ENCODE assay signal across 8 mouse cellular contexts in genomic region chr4:136260491-136261180, GRCm38 (mm10). TPM values are rescaled to one million over a fixed set of nuclear protein-coding genes. Genes with fewer than 3 reads are reported as not detected.
A peak's percentile ranks its signal among the peaks of the same experiment; 100 is the strongest.
DNase-seq lines count a peak whose midpoint lies in the region; ATAC-seq lines count a peak whose summit lies in the region.

No protein-coding gene starts in this region.

- H3K4me1 ChIP-seq in embryonic facial prominence, embryonic 11.5 days (ENCODE audit: control insufficient read depth, insufficient read depth, low read length), result no peaks in the 10 kb centered on the region
- H3K4me1 ChIP-seq in heart, embryonic 11.5 days (ENCODE audit: control insufficient read depth, insufficient read depth, low read length), result peaks cover 5% of the 10 kb centered on the region; the same call in 1 of the 2 replicates
- peaks cover 6% of the 10 kb centered on the region; the same call in 1 of the 2 replicates for H3K4me1 ChIP-seq in lung, embryonic 16.5 days (replicated peaks; ENCODE audit: control insufficient read depth, insufficient read depth, low read length)

- no peak overlapping the region for H3K4me2 ChIP-seq in embryonic facial prominence, embryonic 11.5 days (ENCODE audit: low read depth, low read length)
- H3K4me2 ChIP-seq in heart, embryonic 11.5 days, result no peak overlapping the region
- no peak overlapping the region for H3K4me2 ChIP-seq in lung, embryonic 16.5 days (ENCODE audit: low read depth, low read length)

- DNase-seq in CD4-positive, CD25-positive, alpha-beta regulatory T cell, adult 2 months (ENCODE audit: low read depth, low spot score), result peak; percentile 90
- DNase-seq in adrenal gland, postnatal 25 days, result peak; percentile 86
- DNase-seq in embryonic facial prominence, embryonic 11.5 days (ENCODE audit: low spot score), result peak; percentile 83
- DNase-seq in kidney, postnatal 36 days, result peak; percentile 82 to 93
- peak; percentile 74 for DNase-seq in ovary, postnatal 36 days (ENCODE audit: low spot score)
- DNase-seq in thymus, postnatal 14 days, result peak; percentile 83

- H3K27ac ChIP-seq in embryonic facial prominence, embryonic 11.5 days (replicated peaks; ENCODE audit: low read depth, low read length), result no peak overlapping the region
- peak overlapping the region; percentile 72 for H3K27ac ChIP-seq in heart, embryonic 11.5 days (ENCODE audit: low read depth, low read length)
- peak overlapping the region; percentile 56 for H3K27ac ChIP-seq in lung, embryonic 16.5 days (ENCODE audit: low read length)

- no peaks in the 10 kb centered on the region for H3K27me3 ChIP-seq in embryonic facial prominence, embryonic 11.5 days (ENCODE audit: control insufficient read depth, insufficient read depth, low read length)
- no peaks in the 10 kb centered on the region for H3K27me3 ChIP-seq in heart, embryonic 11.5 days (ENCODE audit: control insufficient read depth, insufficient read depth, low read length)
- no peaks in the 10 kb centered on the region for H3K27me3 ChIP-seq in lung, embryonic 16.5 days (ENCODE audit: control insufficient read depth, insufficient read depth, low read depth, low read length)

- ATAC-seq in embryonic facial prominence, embryonic 11.5 days (replicated peaks; ENCODE audit: insufficient number of reproducible peaks, low FRiP score, low TSS enrichment, low read depth), result no peak; the same call in 1 of the 2 replicates
- no peak for ATAC-seq in heart, embryonic 11.5 days (replicated peaks; ENCODE audit: insufficient number of reproducible peaks, low FRiP score, low TSS enrichment)
- peak; percentile 91 for ATAC-seq in lung, embryonic 16.5 days (ENCODE audit: low read depth)

- H3K9ac ChIP-seq in embryonic facial prominence, embryonic 11.5 days (replicated peaks; ENCODE audit: low read length), result no peak overlapping the region
- 0 out of 2 replicates have a peak overlapping the region, but pooled peaks have one; percentile 24 for H3K9ac ChIP-seq in heart, embryonic 11.5 days (ENCODE audit: low read depth, low read length)
- peak overlapping the region; percentile 10; the same call in 1 of the 2 replicates for H3K9ac ChIP-seq in lung, embryonic 16.5 days (ENCODE audit: low read length)

- H3K36me3 ChIP-seq in embryonic facial prominence, embryonic 11.5 days (replicated peaks; ENCODE audit: control insufficient read depth, insufficient read depth, low read depth, low read length), result no peaks in the 10 kb centered on the region
- H3K36me3 ChIP-seq in heart, embryonic 11.5 days (ENCODE audit: control insufficient read depth, insufficient read depth, low read length), result no peaks in the 10 kb centered on the region
- H3K36me3 ChIP-seq in lung, embryonic 16.5 days (ENCODE audit: control insufficient read depth, insufficient read depth, low read length), result no peaks in the 10 kb centered on the region

- 48% methylated on average over 9 of the region's 10 CpGs for WGBS in embryonic facial prominence, embryonic 11.5 days
- WGBS in heart, embryonic 11.5 days (ENCODE audit: insufficient replicate concordance), result 41% methylated on average over 10 of the region's 10 CpGs
- 38% methylated on average over 9 of the region's 10 CpGs for WGBS in lung, embryonic 16.5 days

- H3K9me3 ChIP-seq in embryonic facial prominence, embryonic 11.5 days (replicated peaks; ENCODE audit: control insufficient read depth, low read length), result no peaks in the 10 kb centered on the region
- H3K9me3 ChIP-seq in heart, embryonic 11.5 days (replicated peaks; ENCODE audit: control insufficient read depth, low read length), result no peaks in the 10 kb centered on the region
- H3K9me3 ChIP-seq in lung, embryonic 16.5 days (ENCODE audit: control insufficient read depth, low read length), result no peaks in the 10 kb centered on the region

- no peak overlapping the region for H3K4me3 ChIP-seq in embryonic facial prominence, embryonic 11.5 days (ENCODE audit: low read depth, low read length)
- H3K4me3 ChIP-seq in heart, embryonic 11.5 days (ENCODE audit: low read depth, low read length), result no peak overlapping the region
- no peak overlapping the region for H3K4me3 ChIP-seq in lung, embryonic 16.5 days (ENCODE audit: low read length)

RNA-seq across cellular contexts. Expression of gene Tcea3, which starts 13.1 kb away (rescaled TPM):
- total RNA-seq in adrenal gland, postnatal 25 days (2021), result 2.3 TPM in 2 replicates
- polyA plus RNA-seq in embryonic facial prominence, embryonic 11.5 days (2014; fragmentation: Nextera tagmentation; extraction: Ambion mirVana), result 1.3 and 1.4 TPM in 2 replicates
- 56.4 and 56.7 TPM in 2 replicates for polyA plus RNA-seq in heart, embryonic 11.5 days (2014; fragmentation: Nextera tagmentation; extraction: Ambion mirVana)
- polyA plus RNA-seq in lung, embryonic 16.5 days (2015; fragmentation: Nextera tagmentation; extraction: Ambion mirVana), result 20.3 and 22.9 TPM in 2 replicates

RNA-seq across cellular contexts. Expression of gene Zfp46, which starts 23.8 kb away (rescaled TPM):
- total RNA-seq in adrenal gland, postnatal 25 days (2021), result 20.0 and 22.0 TPM in 2 replicates
- 24.3 and 28.0 TPM in 2 replicates for polyA plus RNA-seq in embryonic facial prominence, embryonic 11.5 days (2014; fragmentation: Nextera tagmentation; extraction: Ambion mirVana)
- polyA plus RNA-seq in heart, embryonic 11.5 days (2014; fragmentation: Nextera tagmentation; extraction: Ambion mirVana), result 18.4 and 20.6 TPM in 2 replicates
- 27.6 and 28.1 TPM in 2 replicates for polyA plus RNA-seq in lung, embryonic 16.5 days (2015; fragmentation: Nextera tagmentation; extraction: Ambion mirVana)

RNA-seq across cellular contexts. Expression of gene Hnrnpr, which starts 50.1 kb away (rescaled TPM):
- 73.9 and 97.0 TPM in 2 replicates for total RNA-seq in adrenal gland, postnatal 25 days (2021)
- 186 and 203 TPM in 2 replicates for polyA plus RNA-seq in embryonic facial prominence, embryonic 11.5 days (2014; fragmentation: Nextera tagmentation; extraction: Ambion mirVana)
- polyA plus RNA-seq in heart, embryonic 11.5 days (2014; fragmentation: Nextera tagmentation; extraction: Ambion mirVana), result 85.8 and 87.1 TPM in 2 replicates
- polyA plus RNA-seq in lung, embryonic 16.5 days (2015; fragmentation: Nextera tagmentation; extraction: Ambion mirVana), result 146 and 158 TPM in 2 replicates

RNA-seq across cellular contexts. Expression of gene Asap3, which starts 54.5 kb away (rescaled TPM):
- 1.8 and 2.8 TPM in 2 replicates for total RNA-seq in adrenal gland, postnatal 25 days (2021)
- polyA plus RNA-seq in embryonic facial prominence, embryonic 11.5 days (2014; fragmentation: Nextera tagmentation; extraction: Ambion mirVana), result 2.8 and 2.9 TPM in 2 replicates
- 1.8 and 2.1 TPM in 2 replicates for polyA plus RNA-seq in heart, embryonic 11.5 days (2014; fragmentation: Nextera tagmentation; extraction: Ambion mirVana)
- polyA plus RNA-seq in lung, embryonic 16.5 days (2015; fragmentation: Nextera tagmentation; extraction: Ambion mirVana), result 8.2 and 9.1 TPM in 2 replicates
